21 mouse cellular contexts compared by ENCODE assay signal in the genomic region with DNA sequence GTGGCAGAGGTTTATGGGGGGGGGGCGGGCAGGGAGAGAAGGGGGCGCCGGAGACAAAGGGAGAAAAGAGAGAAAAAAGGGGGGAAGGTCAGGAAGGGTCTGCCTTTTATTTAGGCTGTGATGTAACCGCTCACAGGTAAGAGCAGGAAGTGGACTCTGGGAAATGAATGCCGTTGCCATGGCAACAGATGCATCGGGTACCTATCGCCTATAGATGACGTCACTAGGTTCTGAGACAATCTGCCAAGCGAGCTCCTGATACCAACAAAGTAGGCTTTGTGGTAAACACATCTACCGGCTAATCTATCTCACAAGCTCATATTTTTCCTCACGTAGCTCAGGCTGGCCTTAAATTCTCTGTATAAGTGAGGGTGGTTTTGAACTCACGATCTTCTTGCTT. TPM values are rescaled to one million over a fixed set of nuclear protein-coding genes. Genes with fewer than 3 reads are reported as not detected.
DNase-seq lines count a peak whose midpoint lies in the region; ATAC-seq and TF ChIP-seq lines count a peak whose summit lies in the region.
"Had no signal": no experiment of that assay in that cellular context is flagged by ENCODE, and none has a peak within 500 bp of the region (broad histone marks: within the 10 kb centered on the region; RNA-seq: fewer than 3 reads in every experiment).

No protein-coding gene starts in this region.

- no peak for ATAC-seq in midbrain, embryonic 13.5 days
- ATAC-seq: intestine, postnatal 0 days had no signal

- peaks cover 36% of the 10 kb centered on the region for H3K4me1 ChIP-seq in embryonic facial prominence, embryonic 10.5 days
- H3K4me1 ChIP-seq in midbrain, embryonic 13.5 days (replicated peaks), result peaks cover 44% of the 10 kb centered on the region

- no peak for TF ChIP-seq CTCF in layer of hippocampus, adult 2 months (conservative IDR thresholded peaks at IDR 0.05)

- H3K27me3 ChIP-seq in embryonic facial prominence, embryonic 10.5 days (replicated peaks; ENCODE audit: low read depth, poor library complexity, severe bottlenecking), result peaks cover 28% of the 10 kb centered on the region
- H3K27me3 ChIP-seq in midbrain, embryonic 13.5 days, result no peaks in the 10 kb centered on the region
- H3K27me3 ChIP-seq: embryonic facial prominence, embryonic 13.5 days; limb, embryonic 15.5 days; megakaryocyte, embryonic 14.5 days had no signal

- no peaks in the 10 kb centered on the region for H3K9me3 ChIP-seq in embryonic facial prominence, embryonic 10.5 days
- no peaks in the 10 kb centered on the region for H3K9me3 ChIP-seq in midbrain, embryonic 13.5 days
- H3K9me3 ChIP-seq: embryonic facial prominence, embryonic 13.5 days; heart, embryonic 13.5 days; limb, embryonic 15.5 days; megakaryocyte, embryonic 14.5 days had no signal

- WGBS in embryonic facial prominence, embryonic 10.5 days, result 86% methylated on average over 12 of the region's 12 CpGs
- 75% methylated on average over 12 of the region's 12 CpGs for WGBS in midbrain, embryonic 13.5 days

- H3K9ac ChIP-seq in midbrain, embryonic 13.5 days (replicated peaks), result no peak overlapping the region
- H3K9ac ChIP-seq: embryonic facial prominence, embryonic 13.5 days; limb, embryonic 15.5 days had no signal

- no peak overlapping the region for H3K4me2 ChIP-seq in midbrain, embryonic 13.5 days (replicated peaks)
- H3K4me2 ChIP-seq: embryonic facial prominence, embryonic 13.5 days; heart, embryonic 13.5 days; limb, embryonic 15.5 days had no signal

- H3K36me3 ChIP-seq in embryonic facial prominence, embryonic 10.5 days (replicated peaks), result no peaks in the 10 kb centered on the region
- H3K36me3 ChIP-seq in midbrain, embryonic 13.5 days, result no peaks in the 10 kb centered on the region
- H3K36me3 ChIP-seq: embryonic facial prominence, embryonic 13.5 days; heart, embryonic 13.5 days; limb, embryonic 15.5 days had no signal

- peak overlapping the region; percentile 96 for H3K27ac ChIP-seq in layer of hippocampus, adult 2 months
- H3K27ac ChIP-seq in embryonic facial prominence, embryonic 10.5 days (replicated peaks), result 0 out of 2 replicates have a peak overlapping the region, but pooled peaks have one; percentile 24
- peak overlapping the region; percentile 88; the same call in 1 of the 2 replicates for H3K27ac ChIP-seq in midbrain, embryonic 13.5 days
- H3K27ac ChIP-seq: heart, embryonic 13.5 days had no signal

- H3K4me3 ChIP-seq in layer of hippocampus, adult 2 months, result no peak overlapping the region
- no peak overlapping the region for H3K4me3 ChIP-seq in embryonic facial prominence, embryonic 10.5 days
- no peak overlapping the region for H3K4me3 ChIP-seq in midbrain, embryonic 13.5 days (replicated peaks)
- H3K4me3 ChIP-seq: embryonic facial prominence, embryonic 13.5 days; gastrocnemius, adult 2 months; heart, embryonic 13.5 days; limb, embryonic 15.5 days; megakaryocyte, embryonic 14.5 days; myocyte had no signal

- no peak for DNase-seq in layer of hippocampus, adult 2 months (ENCODE audit: low spot score in 2 of 2)
- DNase-seq in layer of hippocampus, adult 9-10 months (ENCODE audit: low spot score), result no peak
- peak; percentile 51 for DNase-seq in R1 (ENCODE audit: low read depth, low spot score)
- DNase-seq in embryonic facial prominence, embryonic 10.5 days (ENCODE audit: low spot score), result no peak
- DNase-seq in cerebellum, adult 11-12 months, result no peak
- no peak for DNase-seq in layer of hippocampus, adult 9-11 months
- DNase-seq: adrenal gland, postnatal 14 days; cerebellum, adult 2 months; gastrocnemius, adult 2 months; heart, adult 11 months; heart, postnatal 4 days; kidney, postnatal 14 days; lung, postnatal 10 days; retina, postnatal 1 day had no signal

RNA-seq across cellular contexts. Expression of a gene that starts 7.9 kb away (rescaled TPM):
- total RNA-seq in layer of hippocampus, adult 2 months (2021), result 10 to 100 TPM; 63.6 to 66.7 TPM
- polyA plus RNA-seq in embryonic facial prominence, embryonic 10.5 days (2016; fragmentation: Nextera tagmentation; extraction: Ambion mirVana), result 35.9 and 42.0 TPM in 2 replicates
- polyA plus RNA-seq in midbrain, embryonic 13.5 days (2015; fragmentation: Nextera tagmentation; extraction: Ambion mirVana), result 48.5 and 58.7 TPM in 2 replicates

RNA-seq across cellular contexts. Expression of a gene that starts 43.1 kb away (rescaled TPM):
- 10 to 100 TPM; 15.3 to 17.2 TPM for total RNA-seq in layer of hippocampus, adult 2 months (2021)
- polyA plus RNA-seq in embryonic facial prominence, embryonic 10.5 days (2016; fragmentation: Nextera tagmentation; extraction: Ambion mirVana), result 35.8 and 41.8 TPM in 2 replicates
- 49.5 and 50.6 TPM in 2 replicates for polyA plus RNA-seq in midbrain, embryonic 13.5 days (2015; fragmentation: Nextera tagmentation; extraction: Ambion mirVana)

RNA-seq across cellular contexts. Expression of a gene that starts 43.4 kb away (rescaled TPM):
- total RNA-seq in layer of hippocampus, adult 2 months (2021), result 10 to 100 TPM; 64.8 to 71.4 TPM
- polyA plus RNA-seq in embryonic facial prominence, embryonic 10.5 days (2016; fragmentation: Nextera tagmentation; extraction: Ambion mirVana), result 104 and 109 TPM in 2 replicates
- polyA plus RNA-seq in midbrain, embryonic 13.5 days (2015; fragmentation: Nextera tagmentation; extraction: Ambion mirVana), result 121 TPM in 2 replicates

Comparison
In these comparisons a context has a peak if more than half of its experiments do, and no peak if none do; other contexts are left out.
1. H3K27ac ChIP-seq: peak in every context shown above with its lines; median percentile 96 in layer of hippocampus, adult 2 months; 88 in midbrain, embryonic 13.5 days; 24 in embryonic facial prominence, embryonic 10.5 days.